Mouse (Mus musculus) embryonic facial prominence, embryonic 10.5 days (tissue): ENCODE data around the gene Rem2. TPM values are rescaled to one million over a fixed set of nuclear protein-coding genes. Genes with fewer than 3 reads are reported as not detected.

Source experiments
- DNase-seq: peaks from one replicate; pipeline ENCODE4 v3.0.0-alpha.2; 2017; ENCODE audit warnings: low spot score
- H3K27ac ChIP-seq: fragments of 300-500 bp; sonication (generic); replicated peaks from 2 replicates; pipeline ENCODE4 v1.5.1; 2016; ENCODE audit warnings: mild to moderate bottlenecking
- H3K27me3 ChIP-seq: fragments of 300-500 bp; sonication (generic); replicated peaks from 2 replicates; pipeline ENCODE4 v1.6.1; 2016; ENCODE audit warnings: low read depth, mild to moderate bottlenecking; ENCODE audit not compliant: poor library complexity, severe bottlenecking
- H3K36me3 ChIP-seq: fragments of 300-500 bp; sonication (generic); replicated peaks from 2 replicates; pipeline ENCODE4 v1.6.1; 2016; ENCODE audit warnings: mild to moderate bottlenecking, moderate library complexity
- H3K4me1 ChIP-seq: fragments of 300-500 bp; sonication (generic); 2 replicates; pipeline ENCODE4 v1.6.1; 2016
- H3K4me3 ChIP-seq: fragments of 300-500 bp; sonication (generic); 2 replicates; pipeline ENCODE4 v1.5.1; 2016; ENCODE audit warnings: mild to moderate bottlenecking, moderate library complexity
- H3K9me3 ChIP-seq: fragments of 300-500 bp; sonication (generic); 2 replicates; pipeline ENCODE4 v1.6.1; 2016; ENCODE audit warnings: mild to moderate bottlenecking
- WGBS: fragments of 180-500 bp; shearing (Covaris S2); methylation state at CpG from one replicate; pipeline ENCODE4 v1.1.7; 2016; 5-methylcytosine and 5-hydroxymethylcytosine counted together
- polyA plus RNA-seq: library from polyadenylated mRNA; unstranded; fragments of >200 nt; fragmentation: Nextera tagmentation; extraction: Ambion mirVana; gene quantifications from 2 replicates; pipeline ENCODE4 v1.2.1, GENCODE M21; 2016

Rem2 gene
- polyA plus RNA-seq = 9.1 and 9.9 TPM in 2 replicates

DNA sequence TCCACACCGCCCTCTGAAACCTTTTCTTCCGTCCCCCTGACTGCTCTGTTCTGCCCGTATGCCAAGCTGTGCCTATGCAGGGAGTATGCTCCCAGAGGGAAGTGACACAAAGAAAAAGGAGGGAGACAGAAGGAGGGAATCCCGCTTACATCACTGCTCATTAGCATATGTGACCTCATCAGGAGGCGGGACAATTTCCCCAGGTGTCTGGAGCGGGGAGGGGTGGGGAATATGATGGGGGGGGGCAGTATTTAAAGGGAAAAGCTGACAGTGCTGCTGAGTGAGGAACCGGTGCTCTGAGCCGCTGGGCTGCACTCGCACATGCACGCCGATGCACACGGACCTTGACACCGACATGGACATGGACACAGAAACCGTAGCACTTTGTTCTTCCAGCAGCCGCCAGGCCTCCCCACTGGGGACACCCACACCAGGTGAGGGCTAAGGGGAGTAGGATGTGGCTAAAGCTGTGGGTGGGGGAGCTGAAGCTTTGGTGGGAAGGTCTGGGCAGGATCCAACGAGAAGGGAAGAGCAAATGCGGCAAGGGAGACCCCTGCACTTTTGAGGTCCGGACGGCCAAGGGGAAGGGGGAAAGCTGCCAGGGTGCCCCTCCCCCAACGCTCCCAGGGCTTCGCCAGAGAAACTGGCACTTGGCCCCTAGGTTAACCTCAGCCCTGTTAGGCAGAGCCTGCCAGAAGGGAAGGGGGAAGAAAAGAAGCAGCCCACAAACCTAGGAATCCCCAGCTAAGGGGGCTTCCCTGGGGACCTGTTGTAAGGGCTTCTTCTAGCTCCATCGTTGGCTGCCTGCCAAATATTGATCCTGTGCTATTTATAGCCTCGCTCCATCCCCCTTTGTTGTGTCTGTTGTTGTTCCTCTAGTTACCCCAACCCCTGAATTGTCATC is at the start of gene Rem2:
TSS of gene Rem2 (plus strand) at position 160 of the 904 bp plus-strand sequence.
- H3K9me3 ChIP-seq = no peaks in the 10 kb centered on the region
- peaks cover 57% of the 10 kb centered on the region for H3K27me3 ChIP-seq
- under 1% methylated on average over 23 of the region's 23 CpGs for WGBS
- peak; percentile 73 for DNase-seq
- H3K4me3 ChIP-seq = peak within 1 kb of the TSS; percentile 63
- H3K36me3 ChIP-seq = no peaks in the 10 kb centered on the region; the same call in 1 of the 2 replicates
- peak within 1 kb of the TSS; percentile 82 for H3K27ac ChIP-seq
- H3K4me1 ChIP-seq = peaks cover 46% of the 10 kb centered on the region

DNA sequence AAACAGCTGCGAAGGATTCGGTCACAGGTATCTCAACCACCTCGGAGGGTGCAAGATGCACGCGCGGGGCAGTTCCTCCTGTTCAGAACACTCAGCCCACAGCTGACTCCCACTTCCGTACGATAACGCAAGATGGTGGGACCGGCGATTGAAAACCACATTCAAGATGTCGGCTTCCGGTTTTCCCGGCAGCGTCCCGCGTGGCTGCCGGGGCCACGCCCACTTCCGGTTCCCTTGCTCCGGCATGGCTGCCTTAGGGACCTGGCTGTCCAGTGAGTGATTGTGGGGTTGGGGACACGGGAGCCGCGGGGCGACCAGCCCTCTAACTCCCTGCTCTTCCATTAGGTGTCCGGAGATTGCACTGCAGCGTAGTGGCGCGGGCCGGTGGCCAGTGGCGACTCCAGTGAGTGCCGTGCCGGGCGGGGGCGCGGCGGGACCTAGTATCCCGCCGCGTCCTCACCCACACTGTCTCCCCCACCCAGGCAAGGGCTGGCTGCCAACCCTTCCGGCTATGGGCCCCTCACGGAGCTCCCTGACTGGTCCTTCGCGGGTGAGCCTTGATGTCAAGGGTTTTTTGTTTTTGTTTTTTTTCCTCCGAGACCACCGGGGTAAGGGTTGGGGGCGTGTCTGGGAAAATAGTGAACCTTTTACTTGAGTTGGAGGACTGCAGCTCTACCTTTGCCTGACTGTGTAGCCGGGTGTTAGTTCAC is 49.1 kb upstream of the Rem2 start, which contains the start of gene Mrpl52:
TSS of gene Mrpl52 (plus strand) at position 221 of the 710 bp plus-strand sequence.
- DNase-seq = peak; percentile 95
- H3K27ac ChIP-seq = peak within 1 kb of the TSS; percentile 94
- under 1% methylated on average over 48 of the region's 48 CpGs for WGBS
- no peaks in the 10 kb centered on the region for H3K9me3 ChIP-seq
- peak within 1 kb of the TSS; percentile 93 for H3K4me3 ChIP-seq
- H3K36me3 ChIP-seq = peaks cover 18% of the 10 kb centered on the region
- peaks cover 11% of the 10 kb centered on the region; the same call in 1 of the 2 replicates for H3K27me3 ChIP-seq
- peaks cover 38% of the 10 kb centered on the region for H3K4me1 ChIP-seq

- Histone ChIP-seq H3K36me3 (peaks cover 18% of the 10 kb centered on the region), H3K27me3 (peaks cover 19% of the 10 kb centered on the region), H3K4me3 (peak overlapping the region; percentile 93), H3K9me3 (no peaks in the 10 kb centered on the region), H3K27ac (no peak overlapping the region), H3K4me1 (peaks cover 47% of the 10 kb centered on the region)
- WGBS = 92% methylated on average over 7 of the region's 7 CpGs
- no peak for DNase-seq
Measured at GRCm38 (mm10) chr14:54427696-54428095, 48.2 kb upstream of the Rem2 start.

DNA sequence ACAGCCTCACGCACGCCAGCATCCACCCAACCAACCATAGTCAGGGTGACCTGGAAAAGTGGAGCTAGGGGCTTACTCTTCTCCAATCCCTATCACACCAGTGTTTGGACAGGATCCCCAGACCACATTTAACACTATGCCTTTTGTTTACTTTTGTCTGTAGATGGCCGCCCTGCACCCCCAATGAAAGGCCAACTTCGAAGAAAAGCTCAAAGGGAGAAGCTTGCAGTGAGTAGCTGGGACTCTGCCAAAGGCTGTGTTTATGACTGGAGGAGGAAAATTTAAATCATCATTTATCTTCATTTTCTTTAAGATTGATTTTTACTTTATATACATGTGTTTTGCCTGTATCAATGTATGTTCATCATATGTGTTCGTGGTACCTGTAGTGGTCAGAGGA is 47.5 kb upstream of the Rem2 start:
- Histone ChIP-seq H3K4me3 (no peak overlapping the region), H3K9me3 (no peaks in the 10 kb centered on the region), H3K4me1 (peaks cover 54% of the 10 kb centered on the region), H3K27ac (no peak overlapping the region), H3K36me3 (peaks cover 18% of the 10 kb centered on the region), H3K27me3 (peaks cover 26% of the 10 kb centered on the region)
- DNase-seq = no peak
- WGBS = 94% methylated on average over 5 of the region's 5 CpGs

DNA sequence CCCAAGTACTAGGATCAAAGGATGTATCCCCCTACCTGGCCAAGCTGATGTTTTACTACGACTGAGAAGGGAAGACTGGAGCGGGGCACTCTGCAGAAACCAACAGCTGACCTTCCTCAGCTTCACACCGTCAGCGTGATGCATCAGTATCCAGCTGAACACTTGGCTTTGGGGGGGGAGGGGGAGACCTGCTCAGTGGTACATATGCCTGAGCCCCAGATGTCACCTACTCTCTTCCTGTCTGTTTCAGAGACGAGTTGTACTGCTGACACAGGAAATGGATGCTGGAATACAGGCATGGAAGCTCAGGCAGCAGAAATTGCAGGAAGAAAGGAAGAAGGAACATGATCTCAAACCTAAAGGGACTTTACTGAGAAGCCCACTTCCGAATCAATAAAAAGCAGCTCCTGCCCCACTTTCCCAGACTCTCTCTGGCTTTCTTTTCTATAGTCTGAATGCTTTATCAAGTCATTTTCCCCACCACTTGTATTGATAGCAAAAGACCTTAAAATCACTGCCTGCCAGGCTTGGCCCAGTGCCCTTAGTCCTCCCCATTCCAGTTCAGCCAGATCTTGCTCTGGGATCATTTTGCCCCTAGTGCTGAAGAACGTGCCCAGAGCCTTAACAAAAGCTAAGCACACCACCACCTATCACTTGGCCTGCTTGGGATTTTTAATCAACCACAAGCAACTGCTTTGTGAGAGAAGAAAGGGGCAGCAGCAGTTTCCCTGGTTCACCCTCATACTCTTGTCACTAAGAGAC is 46.4 kb upstream of the Rem2 start:
- Histone ChIP-seq H3K4me3 (peak overlapping the region; percentile 8; the same call in 1 of the 2 replicates), H3K9me3 (no peaks in the 10 kb centered on the region), H3K27ac (peak overlapping the region; percentile 35; the same call in 1 of the 2 replicates), H3K36me3 (peaks cover 18% of the 10 kb centered on the region), H3K27me3 (peaks cover 29% of the 10 kb centered on the region), H3K4me1 (peaks cover 65% of the 10 kb centered on the region)
- no peak for DNase-seq
- WGBS = 71% methylated on average over 7 of the region's 7 CpGs

GRCm38 (mm10) chr14:54430406-54431145 is 45.3 kb upstream of the Rem2 start:
- peak overlapping the region; percentile 88 for H3K4me3 ChIP-seq
- H3K4me1 ChIP-seq = peaks cover 72% of the 10 kb centered on the region
- DNase-seq = peak; percentile 54
- peak overlapping the region; percentile 98 for H3K27ac ChIP-seq
- 5% methylated on average over 18 of the region's 18 CpGs for WGBS
- H3K36me3 ChIP-seq = peaks cover 24% of the 10 kb centered on the region
- H3K27me3 ChIP-seq = peaks cover 29% of the 10 kb centered on the region
- no peaks in the 10 kb centered on the region for H3K9me3 ChIP-seq

DNA sequence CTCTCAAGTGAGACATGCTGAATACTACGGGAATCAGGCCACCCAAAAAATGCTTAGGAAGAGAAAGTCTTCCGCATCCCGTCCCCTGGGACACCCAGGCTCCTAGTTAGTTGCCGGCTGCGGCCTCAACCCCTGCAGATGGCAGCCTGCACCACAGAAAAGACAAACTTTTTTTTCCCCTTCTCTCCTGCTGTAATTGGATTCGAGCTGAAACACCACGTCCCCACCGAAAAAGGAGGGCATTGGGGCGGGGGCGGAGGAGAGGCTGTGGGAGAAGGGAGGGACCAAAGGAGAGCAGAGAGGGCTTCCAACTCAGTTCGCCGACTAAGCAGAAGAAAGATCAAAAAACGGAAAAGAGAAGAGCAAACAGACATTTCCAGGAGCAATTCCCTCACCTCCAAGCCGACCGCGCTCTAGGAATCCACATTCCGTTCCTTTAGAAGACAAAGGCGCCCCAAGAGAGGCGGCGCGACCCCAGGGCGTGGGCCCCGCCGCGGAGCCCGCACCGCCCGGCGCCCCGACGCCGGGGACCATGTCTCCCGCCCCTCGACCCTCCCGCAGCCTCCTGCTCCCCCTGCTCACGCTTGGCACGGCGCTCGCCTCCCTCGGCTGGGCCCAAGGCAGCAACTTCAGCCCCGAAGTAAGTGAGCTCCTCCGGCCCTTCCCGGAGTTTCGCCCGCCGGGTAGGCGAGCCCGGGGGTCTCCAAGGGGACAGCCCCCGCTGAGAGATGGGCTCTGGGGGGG is 44.4 kb upstream of the Rem2 start, which contains the start of gene Mmp14:
TSS of gene Mmp14 (plus strand) at position 279 of the 744 bp plus-strand sequence.
- peak within 1 kb of the TSS; percentile 98 for H3K27ac ChIP-seq
- DNase-seq = peak; percentile 87
- WGBS = 1% methylated on average over 49 of the region's 49 CpGs
- peaks cover 29% of the 10 kb centered on the region for H3K27me3 ChIP-seq
- peaks cover 66% of the 10 kb centered on the region for H3K4me1 ChIP-seq
- peaks cover 33% of the 10 kb centered on the region for H3K36me3 ChIP-seq
- no peaks in the 10 kb centered on the region for H3K9me3 ChIP-seq
- H3K4me3 ChIP-seq = peak within 1 kb of the TSS; percentile 88

DNA sequence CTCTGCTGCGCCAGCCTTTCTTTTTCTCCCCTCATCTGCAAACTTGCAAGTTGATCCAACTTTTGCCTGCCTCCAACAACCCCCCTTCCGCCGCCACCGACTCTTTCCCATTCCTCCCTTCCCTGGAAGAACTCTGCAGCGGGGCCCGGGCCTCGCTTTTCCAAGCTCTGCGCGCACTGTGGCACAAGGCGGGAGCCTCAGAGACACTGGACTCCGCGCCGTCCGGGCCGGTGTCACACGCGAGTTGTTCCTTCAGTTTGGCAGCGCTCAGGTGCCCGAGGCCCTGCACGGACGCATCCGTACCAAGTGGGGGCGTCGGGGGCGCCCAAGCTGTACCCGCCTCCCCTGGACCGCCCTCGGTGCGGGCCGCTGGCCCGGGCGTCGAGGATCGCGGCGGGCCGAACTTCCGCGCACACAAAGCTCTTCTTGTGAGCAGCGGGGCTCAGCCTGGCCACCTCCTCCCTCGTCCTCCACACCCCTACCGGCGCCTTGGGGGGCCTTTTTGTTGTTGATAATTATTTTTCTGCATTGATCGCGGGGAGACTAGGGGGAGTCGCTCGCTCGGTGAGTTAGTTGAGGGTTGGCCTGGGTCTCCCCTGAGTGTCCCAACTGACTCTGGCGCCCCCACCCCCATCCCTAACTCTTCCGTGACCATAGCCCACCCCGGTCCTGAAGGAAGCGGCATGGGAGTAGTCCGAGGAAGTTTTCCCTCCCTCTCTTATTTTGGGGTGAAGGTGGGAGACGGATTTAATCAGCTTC is 43.6 kb upstream of the Rem2 start:
- 2% methylated on average over 54 of the region's 54 CpGs for WGBS
- peak overlapping the region; percentile 88 for H3K4me3 ChIP-seq
- peak overlapping the region; percentile 98 for H3K27ac ChIP-seq
- peaks cover 29% of the 10 kb centered on the region for H3K27me3 ChIP-seq
- peaks cover 65% of the 10 kb centered on the region for H3K4me1 ChIP-seq
- no peaks in the 10 kb centered on the region for H3K9me3 ChIP-seq
- peaks cover 41% of the 10 kb centered on the region for H3K36me3 ChIP-seq
- peak; percentile 73 for DNase-seq

- peaks cover 49% of the 10 kb centered on the region for H3K36me3 ChIP-seq
- peak overlapping the region; percentile 88 for H3K4me3 ChIP-seq
- H3K27ac ChIP-seq = peak overlapping the region; percentile 98
- peaks cover 59% of the 10 kb centered on the region for H3K4me1 ChIP-seq
- 42% methylated on average over 17 of the region's 17 CpGs for WGBS
- no peaks in the 10 kb centered on the region for H3K9me3 ChIP-seq
- peak; percentile 34 for DNase-seq
- peaks cover 29% of the 10 kb centered on the region for H3K27me3 ChIP-seq
Measured at GRCm38 (mm10) chr14:54432837-54433830, 42.8 kb upstream of the Rem2 start.
